Mouse (Mus musculus) testis, postnatal 14 days (tissue): ENCODE data around the gene Cdh18.
"Not testable (repeated sequence)": the region's sequence is repeated elsewhere in the genome, so short reads cannot be mapped to it uniquely, and the experiment has no call there.

Experiments
- DNase-seq: peaks from one replicate; pipeline ENCODE4 v3.0.0; 2021; ENCODE audit warnings: low spot score

The Cdh18 gene

DNA sequence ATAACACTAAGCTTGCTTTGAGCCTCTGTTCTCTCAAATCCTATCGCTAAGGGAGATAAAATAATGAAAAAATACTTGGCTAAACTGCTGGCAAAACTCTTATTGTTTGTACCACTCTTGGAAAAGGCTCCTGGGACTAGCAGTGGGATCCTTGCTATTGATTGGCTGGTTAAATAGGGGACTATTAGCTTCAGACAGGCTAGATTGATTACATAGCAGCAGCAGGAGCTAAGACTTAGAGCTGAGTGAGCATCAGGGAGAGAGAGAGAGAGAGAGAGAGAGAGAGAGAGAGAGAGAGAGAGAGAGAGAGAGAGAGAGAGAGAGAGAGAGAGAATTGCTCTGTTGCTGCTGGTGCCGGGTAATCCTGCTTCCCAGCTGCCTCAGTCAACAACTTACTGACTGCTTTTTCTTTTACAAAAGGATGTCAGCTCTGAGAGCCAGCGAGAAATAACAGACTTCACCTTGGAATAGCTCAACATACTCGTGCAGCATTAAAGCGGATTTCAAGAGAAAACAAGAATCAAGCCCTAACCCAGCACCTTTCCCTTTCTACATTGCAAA, at the start of gene Cdh18:
Cdh18 (plus strand) TSS at position 312 of the 561 bp plus-strand sequence.
- no peak for DNase-seq

DNA sequence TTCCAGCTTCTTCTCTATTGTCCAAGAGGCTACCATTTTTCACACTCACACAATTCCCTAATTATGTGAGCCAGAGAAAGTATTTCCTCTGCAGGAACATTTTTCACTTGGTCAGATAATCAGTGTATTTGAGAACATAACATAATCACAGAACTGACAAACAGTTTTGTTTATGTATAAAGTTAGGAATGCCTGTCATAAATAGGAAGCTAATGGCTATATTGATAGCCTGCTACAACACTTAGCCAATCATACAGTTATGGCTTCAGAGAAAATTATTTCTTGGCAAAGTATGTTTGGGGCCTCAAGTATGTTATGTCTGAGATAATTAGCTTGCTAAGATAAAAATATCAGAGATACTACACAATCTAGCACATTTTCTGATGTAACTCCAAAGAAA, 37.6 kb upstream of the Cdh18 start:
- DNase-seq: no peak

DNA sequence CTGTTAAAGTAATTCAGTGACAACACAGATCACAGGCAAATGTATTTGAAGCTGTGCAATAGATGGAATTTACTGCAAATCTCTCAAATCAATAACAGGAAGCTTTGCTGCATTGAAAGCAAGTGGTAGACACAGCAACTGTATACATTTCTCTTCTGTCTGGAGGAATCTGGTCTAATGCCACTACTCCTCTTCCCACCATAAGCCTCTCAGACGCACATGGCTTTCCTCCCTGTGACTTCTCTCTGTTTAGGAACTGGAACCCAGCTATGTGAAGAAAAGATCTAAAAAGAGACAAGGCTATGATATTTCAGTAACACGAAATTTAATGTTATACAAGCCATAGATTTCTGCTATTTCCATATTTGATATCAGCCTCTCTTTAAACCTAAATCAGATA, 13.0 kb upstream of the Cdh18 start:
- no peak for DNase-seq

DNA sequence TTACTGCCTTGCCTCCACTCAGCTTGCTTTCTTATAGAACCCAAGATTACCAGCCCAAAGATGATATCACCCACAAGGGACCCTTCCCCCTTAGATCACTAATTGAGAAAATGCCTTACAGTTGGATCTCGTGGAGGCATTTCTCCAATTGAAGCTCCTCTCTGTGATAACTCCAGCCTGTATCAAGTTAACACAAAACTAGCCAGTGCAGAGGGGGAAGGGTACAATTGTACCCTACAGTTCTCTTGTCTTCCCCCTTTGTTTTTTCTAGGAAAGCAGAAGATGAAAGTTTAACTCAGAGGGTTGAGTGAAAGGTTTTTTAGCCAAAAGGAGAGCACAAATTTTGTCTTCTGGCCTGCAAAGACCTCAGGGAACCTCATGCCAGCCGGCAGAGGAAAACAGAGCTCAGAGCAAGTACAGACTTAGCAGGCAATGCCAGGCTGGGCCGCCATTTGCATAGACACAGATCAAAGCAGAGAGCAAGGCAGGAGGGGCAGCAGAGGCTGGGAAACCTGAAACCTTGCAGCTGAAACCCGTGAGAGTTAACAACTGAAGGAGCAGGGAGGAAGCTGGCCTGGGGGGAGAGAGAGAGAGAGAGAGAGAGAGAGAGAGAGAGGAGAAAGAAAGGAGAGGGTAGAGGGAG, 29.3 kb downstream of the Cdh18 start:
- DNase-seq: no peak

DNA sequence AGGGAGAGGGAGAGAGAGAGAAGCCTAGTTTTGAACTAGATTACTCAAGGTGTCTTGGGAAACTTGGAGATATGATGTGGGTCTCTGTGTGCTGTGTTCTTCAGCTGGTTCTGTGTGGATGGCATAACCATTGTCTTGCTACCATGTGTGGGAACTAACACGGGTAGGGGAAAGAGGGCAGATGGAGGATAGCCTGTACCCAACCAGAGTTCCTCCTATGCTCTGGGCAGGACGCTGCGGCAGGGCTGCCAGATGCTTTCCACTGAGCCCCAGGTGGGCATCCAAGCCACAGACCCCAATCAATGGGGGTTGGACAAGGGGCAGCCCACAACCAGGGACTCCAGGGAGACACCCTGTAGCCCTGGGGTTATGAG, 29.8 kb downstream of the Cdh18 start:
- no peak for DNase-seq

DNA sequence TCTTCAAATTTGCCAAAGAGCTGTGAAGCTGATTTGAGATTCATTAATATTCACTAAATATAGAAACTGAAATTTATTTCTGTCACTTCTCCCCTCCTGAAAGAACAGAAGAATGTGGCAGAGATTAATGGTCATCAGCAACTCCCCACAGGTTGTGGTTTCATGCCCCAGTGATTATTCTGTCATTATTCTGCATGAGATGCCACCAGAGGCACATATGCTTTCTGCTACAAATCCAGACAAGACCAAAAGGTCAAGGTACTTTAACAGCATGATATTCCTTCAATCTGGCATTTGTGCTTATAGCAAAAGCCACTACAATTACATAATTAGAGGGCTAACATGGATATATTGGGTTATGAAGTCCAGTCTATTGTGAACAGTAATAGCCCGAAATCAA, 35.8 kb downstream of the Cdh18 start:
- no peak for DNase-seq

DNA sequence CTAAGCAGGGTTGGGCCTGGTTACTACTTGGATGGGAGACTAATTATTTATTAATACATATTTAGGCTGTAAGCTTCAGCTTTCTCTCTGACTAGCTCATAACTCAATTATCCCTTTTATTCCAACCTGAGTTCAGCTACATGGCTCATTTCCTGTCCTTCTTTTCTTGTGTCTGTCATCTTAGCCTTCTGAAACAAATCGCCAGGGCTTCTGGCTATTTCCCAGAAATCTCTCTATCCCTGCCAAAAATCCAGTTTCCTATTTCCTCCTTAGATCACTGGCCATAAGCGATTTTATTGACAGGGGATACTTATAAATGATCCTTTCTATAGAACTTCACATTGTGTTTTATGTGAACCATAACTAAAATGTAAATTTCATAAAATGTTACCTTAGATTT, 167.6 kb downstream of the Cdh18 start:
- DNase-seq: no peak

DNA sequence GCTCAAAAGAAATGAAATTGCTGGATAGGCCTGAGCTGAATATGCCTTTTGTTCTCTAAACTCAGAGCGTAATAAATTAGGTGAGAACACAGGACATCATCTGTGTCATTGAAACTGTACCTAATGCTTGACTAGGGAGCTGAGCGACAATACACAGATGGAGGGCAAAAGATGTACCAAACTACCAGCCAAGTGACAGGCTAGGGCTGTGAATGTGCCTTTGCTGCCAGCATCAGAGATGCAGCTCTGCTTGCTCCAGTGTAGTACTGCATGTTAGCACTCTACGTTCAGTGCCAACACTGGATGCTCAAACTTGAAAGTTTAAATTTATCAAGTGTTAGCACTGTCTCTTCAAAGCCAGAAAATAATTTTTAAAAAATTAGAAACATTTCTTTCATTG, 168.9 kb downstream of the Cdh18 start:
- DNase-seq: no peak

DNA sequence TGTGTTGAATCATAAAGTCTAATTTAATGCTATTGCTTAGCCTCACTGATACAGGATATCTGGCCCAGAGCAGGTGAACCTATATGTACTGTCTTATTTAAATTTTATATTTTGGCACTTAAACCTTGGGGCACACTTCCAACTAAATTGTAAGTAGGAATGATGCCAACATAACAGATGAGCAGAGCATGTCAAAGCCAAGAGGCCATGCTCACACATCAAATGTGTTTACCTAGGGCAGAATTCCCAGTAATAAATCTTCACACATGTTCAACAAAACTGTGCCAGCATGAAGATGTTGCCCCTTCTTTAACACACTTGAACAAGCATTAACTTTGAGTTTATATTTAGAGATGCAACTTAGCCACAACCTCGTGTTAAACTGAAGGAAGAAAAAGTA, 177.8 kb downstream of the Cdh18 start:
- no peak for DNase-seq

DNA sequence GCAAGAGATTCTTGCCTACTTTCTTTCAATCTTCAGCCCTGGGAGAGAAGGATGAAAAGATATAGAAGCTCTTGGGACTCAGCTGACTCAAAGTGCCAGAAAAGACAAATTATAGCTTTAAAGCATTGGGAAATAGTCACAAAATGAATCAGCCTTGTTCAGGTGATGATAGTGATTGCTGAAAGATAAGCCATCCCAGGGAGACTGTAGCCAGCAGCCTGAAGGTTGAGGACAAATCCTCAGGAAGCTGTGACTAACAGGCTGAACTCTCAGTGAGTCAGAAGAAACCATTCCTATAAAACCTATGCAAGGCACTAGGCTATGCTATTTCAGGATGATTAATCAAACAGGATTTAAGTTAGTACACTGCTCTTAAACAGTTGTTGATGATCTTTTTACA, 184.2 kb downstream of the Cdh18 start:
- DNase-seq: no peak

DNA sequence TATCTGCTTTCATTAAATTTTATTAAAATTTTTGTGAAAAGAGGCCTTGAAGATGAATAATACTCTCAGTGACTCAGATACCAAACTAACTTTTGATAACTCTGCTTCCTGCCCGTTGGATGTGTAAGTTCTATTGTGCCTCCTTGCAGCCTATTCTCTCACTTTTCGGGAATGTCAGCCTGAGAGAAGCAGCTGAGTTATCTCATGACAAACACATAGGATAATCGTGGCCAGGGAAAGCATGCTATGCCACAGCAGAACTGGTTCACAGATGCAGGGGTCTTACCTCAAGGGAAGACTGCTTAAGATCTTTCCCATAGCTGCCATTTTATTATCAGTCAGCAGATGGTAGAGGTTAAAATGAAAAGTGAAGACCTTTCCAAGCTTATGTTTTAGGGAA, 187.3 kb downstream of the Cdh18 start:
- no peak for DNase-seq

DNA sequence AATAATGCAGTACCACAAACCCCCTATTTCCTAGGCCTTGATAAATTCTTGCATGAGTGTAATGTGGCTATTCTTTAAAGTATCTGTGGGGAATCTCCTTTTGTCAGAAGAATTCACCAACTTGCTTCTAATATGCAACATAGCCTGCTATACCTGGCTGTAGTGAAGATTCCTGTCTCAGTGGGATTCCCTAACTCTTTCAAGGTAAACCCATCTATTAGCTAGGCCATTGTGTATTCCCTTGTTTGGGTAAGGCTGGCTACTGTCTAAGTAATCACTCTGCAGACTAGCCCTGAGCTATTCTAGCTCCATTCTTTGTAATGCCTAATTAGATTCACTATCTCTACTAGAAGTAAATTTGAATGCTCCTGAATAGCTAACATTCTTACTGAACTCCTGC, 212.4 kb downstream of the Cdh18 start:
- DNase-seq: not testable (repeated sequence)

DNA sequence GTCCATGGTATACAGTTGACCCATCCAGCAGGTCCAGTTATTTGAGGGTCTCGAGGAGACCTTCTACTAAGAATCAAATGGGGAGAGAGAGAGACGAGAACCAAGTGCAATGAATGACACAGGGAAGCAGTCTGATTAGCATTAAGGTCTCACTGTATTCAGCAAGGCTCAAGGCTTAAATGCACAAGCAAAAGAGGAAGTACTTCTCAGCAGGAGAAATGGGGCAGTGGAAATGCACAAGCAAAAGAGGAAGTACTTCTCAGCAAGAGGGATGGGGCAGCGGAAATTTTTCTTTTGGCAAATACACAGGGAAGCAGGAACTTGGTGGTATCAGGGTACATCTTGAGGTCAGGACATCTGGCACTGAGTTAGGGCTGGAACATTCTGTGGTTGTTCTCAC, 217.8 kb downstream of the Cdh18 start:
- DNase-seq: not testable (repeated sequence)

DNA sequence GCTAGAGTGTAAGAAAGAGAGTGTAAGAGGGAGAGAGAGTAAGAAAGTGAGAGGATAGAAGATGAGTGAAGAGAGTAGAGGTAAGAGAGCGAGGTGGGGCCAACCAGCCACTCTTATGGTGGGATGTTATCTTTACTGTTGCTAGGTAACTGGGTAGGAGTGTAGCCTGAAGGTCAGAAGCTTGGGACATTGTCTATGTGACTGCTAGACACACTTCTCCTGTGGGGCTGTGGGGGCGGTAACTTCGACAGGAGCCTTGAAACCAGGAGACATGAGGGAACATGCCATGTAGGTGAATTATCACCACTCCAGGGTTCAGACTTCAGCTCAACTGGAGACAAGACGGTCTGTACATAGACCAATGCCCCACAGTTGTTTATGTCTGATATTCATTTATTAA, 227.5 kb downstream of the Cdh18 start:
- DNase-seq: no peak

DNA sequence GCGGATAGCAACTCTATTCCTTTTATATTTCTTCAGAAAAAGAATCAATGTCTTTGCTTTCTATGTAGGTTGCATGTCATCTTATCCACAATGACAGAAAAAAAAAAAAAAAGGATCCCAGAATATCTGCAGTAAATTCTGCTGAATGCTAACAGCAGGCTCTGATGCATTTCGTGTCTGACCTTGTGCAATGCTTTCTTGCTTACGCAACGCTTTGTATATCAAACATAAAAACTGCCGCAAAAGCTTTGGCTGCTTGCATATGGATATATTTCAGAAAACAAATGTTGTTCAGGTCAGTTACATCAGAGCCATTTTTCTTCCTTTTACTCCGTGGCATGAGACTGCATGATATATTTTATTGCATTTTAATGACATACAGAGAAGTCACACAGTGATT, 240.9 kb downstream of the Cdh18 start:
- DNase-seq: no peak

DNA sequence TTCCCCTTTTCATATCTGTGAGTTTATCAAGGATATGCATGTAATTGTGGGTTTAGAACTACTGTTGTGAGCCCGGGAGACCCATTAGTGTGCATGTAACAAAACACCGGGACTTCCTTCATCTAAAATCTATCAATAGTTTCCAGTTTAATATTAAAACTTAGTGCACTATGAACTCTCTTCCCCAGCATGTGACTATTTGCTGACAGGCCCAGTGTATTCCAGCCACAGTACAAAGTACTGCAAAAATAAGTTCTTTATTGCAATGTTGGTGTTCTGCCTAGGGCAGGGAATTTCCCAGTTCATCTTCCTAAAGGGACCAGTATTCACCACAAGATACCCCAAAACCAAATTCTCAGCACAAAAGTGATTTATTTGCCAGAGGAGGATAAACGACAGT, 243.0 kb downstream of the Cdh18 start:
- no peak for DNase-seq

DNA sequence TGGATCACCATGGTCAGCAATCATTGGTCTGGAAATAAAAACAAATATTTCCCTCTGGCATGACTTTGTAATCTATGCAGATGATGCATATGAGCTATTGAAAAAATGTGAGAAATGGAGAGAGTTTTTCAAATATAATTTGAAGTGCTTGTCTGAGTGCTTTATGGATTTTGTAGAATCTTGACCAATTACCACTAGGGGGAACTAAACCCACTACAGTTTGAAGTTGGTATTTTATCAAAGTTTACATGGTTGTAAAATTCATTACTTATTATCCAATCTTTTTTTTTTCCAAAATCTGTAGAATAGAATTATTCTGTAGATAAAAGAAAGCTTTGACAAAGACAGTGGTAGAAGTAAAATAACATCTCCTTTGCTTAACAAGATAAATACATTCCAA, 284.3 kb downstream of the Cdh18 start:
- DNase-seq: no peak

DNA sequence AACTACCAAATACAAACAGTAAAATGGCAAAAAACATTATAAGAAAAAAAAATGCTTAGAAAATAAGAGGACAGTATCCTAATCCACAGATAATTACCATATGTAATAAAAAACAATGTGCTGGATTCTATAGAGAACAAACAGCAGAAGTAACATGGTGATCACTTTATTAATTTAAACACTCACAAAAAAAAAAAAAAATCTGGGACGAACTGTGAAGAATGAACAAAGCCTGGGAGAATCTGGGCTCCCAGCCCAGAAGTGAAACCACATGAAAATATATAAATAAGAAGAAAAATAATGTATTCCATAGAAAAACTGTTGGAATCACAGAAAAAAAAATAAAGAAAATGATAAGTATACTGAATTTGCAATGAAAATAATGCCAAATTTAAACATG, 288.4 kb downstream of the Cdh18 start:
- DNase-seq: no peak

DNA sequence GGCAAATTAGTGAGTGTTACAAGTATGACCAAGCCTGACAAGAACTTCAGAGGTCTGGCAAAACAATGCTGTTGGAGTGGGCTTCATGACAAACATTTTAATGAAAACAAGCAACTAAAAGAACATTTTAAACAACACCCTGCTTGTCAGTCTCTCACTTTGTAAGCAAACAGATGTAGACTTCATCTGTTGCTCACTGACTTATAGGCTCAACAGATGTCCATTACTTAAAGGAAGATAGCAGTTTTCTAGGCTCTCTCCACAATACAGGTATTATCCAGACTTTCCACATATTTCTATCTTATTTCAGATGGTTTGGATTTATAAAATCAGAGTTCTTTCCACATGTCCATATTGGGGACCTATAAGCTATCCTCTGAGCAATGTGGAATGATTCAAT, 308.9 kb downstream of the Cdh18 start:
- no peak for DNase-seq

DNA sequence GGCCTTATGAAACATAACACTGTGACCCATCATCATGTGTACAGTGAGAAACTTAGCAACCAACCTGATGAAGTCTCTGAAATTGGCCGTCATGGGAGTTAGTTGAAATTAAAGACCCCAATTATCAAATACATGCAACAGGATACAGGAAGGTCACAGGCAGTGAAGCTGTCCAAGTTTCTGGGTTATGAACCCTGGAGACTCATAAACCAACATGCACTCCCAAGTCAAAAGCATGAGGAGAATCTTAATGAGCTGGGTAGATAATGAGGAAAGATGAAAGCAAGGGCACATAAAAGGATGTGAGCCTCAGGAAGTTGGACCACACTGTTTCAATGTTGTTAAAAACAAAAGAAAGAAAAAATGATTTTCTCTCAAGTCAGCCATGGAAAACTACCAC, 321.9 kb downstream of the Cdh18 start:
- DNase-seq: no peak

DNA sequence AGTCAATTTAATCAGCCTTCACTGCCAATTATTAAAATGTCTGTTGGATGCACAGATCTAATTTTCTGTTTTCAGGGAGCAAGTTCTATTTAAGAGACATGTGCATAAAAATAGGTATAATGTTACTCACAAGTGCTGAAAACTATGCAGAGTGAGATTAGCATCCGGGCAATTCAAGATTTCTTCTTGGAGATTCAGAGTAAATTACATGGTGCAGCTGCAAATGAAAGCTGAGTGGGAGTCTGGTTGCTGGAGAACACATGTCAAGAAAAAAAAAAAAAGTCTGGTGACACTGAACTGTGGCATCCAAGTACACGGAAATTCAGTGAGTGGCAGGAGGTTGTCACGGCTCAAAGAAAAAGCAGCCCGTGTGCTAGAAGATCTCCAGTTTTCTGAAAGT, 348.9 kb downstream of the Cdh18 start:
- DNase-seq: no peak

DNA sequence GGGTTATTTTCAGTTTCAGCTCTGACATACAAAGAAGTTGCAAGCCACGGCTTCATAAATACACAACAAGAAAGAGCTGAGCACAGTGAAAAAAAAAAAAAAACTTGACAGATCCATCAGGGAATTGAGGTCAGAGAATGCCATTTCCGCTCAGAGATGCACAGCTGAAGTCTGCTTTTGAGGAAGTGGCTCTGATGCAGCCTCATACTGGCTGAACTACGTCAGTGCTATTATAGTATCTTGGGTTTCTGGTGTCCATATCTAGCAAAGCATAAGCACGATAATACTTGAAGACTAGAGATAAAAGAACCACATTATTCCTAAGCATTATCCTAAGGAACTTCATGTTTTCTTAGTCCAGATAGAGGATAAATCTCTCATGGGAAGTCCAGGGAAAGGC, 349.4 kb downstream of the Cdh18 start:
- no peak for DNase-seq

DNA sequence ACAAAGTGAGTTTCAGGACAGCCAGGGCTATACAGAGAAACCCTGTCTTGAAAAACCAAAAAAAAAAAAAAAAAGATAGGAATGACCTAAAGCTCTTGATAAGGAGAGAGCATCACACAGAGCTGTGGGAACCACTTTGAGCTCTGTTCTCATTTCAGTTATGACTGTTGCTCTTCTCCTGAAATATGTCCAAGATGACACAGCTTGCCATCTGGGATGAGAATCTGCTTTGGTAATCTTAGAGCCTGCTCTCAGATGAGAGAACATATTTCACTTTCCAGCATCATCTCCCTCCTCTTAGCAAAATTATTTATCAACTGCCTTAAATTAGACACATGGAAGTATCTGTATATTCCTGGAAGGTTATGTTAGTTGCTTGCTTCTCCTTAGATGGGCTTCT, 365.6 kb downstream of the Cdh18 start:
- no peak for DNase-seq

DNA sequence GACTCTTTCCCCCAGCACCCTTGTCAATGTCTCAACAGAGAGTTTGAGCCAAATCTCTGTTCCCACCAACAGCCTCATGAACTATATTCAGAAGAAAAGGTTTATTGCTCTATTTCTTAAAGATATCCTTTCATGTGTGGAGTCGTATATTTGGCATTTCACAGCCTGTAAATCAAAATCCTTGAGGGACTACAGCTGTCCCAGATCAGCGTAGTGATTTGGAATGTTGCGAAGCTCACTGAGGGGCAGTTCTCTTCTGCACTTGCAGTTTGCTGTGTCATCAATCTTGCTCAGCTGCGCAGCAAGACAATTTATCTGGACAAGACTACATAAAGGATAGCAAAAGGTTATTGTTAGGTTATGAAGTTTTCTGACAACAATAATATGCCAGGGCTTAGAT, 385.5 kb downstream of the Cdh18 start:
- DNase-seq: no peak

DNA sequence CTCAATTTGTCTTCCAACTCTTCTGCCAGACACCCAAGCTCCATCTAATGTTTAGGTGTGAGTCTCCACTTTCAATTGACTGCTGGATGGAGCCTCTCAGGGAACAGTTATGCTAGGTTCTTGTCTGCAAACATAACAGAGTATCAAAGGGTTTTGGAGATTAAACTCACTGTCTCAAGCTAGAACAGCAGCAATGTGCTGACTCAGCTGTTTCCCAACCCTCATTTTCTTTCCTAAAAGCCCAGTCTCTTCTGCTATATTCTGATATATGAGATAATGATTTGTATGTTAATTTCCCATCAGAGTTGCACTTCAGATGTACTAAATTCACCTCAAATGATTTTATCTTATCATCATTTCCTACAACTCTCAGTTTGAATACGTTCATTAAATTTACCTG, 398.4 kb downstream of the Cdh18 start:
- no peak for DNase-seq
